Mouse (Mus musculus): ENCODE measurements around the gene Tctex1d2.

The Tctex1d2 gene

GRCm38 (mm10) chr16:32469404-32470105, 50.1 kb downstream of the Tctex1d2 start:
- no peak for DNase-seq (ENCODE audit: low read depth, low spot score)

- DNase-seq (ENCODE audit: low read depth, low spot score): no peak
Observed at GRCm38 (mm10) chr16:32472276-32473015, 52.9 kb downstream of the Tctex1d2 start.

- no peak for DNase-seq (ENCODE audit: low read depth, low spot score)
Observed at GRCm38 (mm10) chr16:32477315-32477714, 57.8 kb downstream of the Tctex1d2 start.
